Mouse (Mus musculus): ENCODE data around the gene Tex35. TPM values are rescaled to one million over a fixed set of nuclear protein-coding genes. Genes with fewer than 3 reads are reported as not detected.
A peak's percentile ranks its signal among the peaks of the same experiment; 100 is the strongest.

Tex35 gene
- total RNA-seq, 2 experiments from 2014 or later: not detected

DNA sequence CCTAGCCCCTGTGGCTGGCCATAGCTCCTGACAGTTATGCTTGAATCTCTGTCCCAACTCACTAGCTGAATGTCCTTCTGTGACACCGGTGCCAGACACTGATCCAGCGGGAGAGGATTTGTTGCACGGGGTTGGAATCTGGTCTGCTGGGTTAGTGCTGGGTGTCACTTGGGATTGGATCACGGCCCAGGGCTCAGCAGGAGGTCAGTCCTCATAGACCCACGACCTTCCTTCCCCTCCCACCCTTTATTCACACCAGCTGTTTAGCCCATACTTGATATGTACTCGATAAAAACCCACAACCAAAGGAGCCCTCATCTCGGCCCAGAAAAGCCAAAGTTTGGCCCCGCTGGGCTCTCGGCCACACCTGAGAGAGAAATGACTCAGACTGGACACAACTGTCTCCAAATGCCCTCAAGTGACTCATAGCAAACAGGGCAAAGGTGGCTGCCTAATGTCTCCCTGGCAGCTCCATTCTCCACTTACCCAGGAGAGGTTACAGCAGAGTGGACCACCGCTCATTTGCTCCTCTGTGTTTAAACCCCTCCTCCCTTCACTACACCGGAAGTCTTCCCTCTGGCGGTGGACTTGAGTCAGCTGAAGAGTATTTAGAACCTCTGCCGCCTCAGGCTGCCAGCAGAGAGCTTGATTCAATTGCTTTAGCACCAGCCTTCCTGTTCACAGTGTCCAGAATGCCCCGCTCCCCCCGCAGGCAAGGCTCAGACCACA, 27.2 kb downstream of the Tex35 start:
- DNase-seq: no peak

GRCm38 (mm10) chr1:157080071-157080470, 28.4 kb downstream of the Tex35 start:
- no peak for DNase-seq

GRCm38 (mm10) chr1:157079384-157080025, 29.0 kb downstream of the Tex35 start:
- DNase-seq: peak in 1 of 2 experiments; percentile 32

DNA sequence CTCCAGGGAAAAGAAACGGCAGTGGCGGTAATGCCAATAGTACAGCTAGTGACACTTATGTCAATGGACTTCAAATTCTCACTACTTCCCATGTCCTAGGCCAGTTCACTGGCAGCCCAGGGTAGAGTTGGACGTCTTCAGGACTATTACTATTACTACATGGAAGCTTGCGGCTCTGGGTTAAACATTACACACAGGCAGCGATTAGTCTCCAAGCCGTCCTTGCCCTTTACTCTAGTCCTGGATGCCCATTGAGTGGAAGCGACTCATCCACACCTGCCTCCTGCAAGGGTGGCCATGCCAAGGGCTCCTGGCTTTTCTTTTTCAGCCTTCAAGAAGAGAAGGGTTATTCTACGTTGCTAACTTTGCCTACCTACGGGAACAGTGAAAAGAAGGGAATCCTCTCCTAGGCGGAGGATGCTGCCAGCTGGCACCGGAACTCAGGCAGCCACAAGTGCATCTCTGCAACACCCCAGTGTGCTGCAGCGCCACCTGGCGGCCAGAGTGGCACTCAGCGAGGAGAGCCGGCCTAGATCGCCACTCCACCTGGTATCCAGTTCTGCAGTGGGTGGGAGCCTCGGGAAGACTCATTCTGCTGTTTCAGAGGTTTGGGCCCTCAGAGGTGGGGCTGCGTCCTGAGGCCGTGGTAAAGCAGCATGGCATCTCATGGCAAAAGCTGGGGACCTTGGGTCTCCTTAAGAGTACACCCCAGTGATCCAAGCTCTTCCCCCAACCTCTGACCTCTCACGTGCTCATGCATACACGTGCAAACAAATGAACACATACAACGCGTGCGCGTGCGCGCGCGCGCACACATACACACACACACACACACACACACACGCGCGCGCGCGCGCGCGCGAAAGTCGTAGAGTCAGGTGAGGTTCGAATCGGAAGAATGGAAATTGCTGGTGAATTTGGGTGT, 31.4 kb downstream of the Tex35 start:
- peak; percentile 87 to 88 for DNase-seq

DNA sequence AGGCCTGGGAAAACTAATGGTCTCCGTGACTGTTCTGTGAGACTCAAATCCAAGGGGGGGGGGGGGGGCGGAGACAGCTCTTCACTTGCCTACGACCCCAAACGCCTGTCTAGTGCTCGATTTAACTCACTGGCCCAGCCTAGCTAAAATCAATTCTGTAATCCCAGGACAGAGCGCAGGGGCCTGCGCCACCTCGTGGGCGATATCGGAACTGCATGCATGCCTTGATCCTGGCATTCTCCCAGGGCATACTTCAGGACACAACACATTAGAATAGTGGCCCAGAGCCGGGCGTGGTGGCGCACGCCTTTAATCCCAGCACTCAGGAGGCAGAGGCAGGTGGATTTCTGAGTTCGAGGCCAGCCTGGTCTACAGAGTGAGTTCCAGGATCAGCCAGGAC, 32.2 kb downstream of the Tex35 start:
- peak; percentile 76 to 79 for DNase-seq

DNA sequence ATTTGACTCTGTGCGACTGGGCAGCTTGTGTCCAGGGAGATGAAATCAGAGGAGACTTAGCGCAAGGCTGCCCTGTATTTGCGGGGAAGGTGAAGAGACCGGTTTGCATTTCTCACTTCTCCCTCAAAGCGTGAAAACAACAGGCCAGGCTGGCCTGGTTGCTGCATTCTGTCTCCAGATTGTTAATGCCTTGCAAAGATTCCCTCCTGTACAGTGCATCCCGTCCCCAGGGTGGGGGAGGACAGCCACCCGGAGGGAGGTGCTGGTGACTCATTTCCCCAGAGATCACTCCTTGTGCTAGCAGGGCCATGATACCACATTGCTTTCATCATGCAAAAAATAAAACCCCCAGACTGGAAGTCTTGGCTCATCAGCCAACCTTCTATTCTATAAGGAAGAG, 33.5 kb downstream of the Tex35 start:
- no peak for DNase-seq

- DNase-seq: no peak
Observed at GRCm38 (mm10) chr1:157074371-157074770, 34.1 kb downstream of the Tex35 start.

DNA sequence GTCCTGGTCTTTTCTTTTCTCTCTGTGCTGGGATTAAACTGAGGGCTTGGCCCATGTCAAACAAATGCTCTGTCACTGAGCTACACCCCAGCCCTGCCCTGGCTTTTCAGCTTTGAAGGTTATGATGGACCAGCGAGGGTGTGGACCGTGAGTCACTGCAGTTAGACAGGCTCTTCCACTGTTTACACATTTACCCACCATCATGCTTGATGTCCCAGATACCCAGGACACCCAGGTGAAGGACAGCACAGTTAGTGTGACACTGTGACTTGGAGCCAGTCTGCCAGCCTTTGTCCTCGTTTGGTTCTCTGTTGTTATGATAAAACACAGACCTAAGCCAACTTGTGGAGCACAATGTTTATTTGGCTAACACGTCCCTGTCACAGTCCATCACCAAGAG, 34.9 kb downstream of the Tex35 start:
- no peak for DNase-seq

GRCm38 (mm10) chr1:157069181-157069828, 39.2 kb downstream of the Tex35 start:
- DNase-seq: no peak

GRCm38 (mm10) chr1:157068316-157068715, 40.2 kb downstream of the Tex35 start:
- DNase-seq: no peak

GRCm38 (mm10) chr1:157065819-157066730, 42.4 kb downstream of the Tex35 start:
- no peak for DNase-seq

DNA sequence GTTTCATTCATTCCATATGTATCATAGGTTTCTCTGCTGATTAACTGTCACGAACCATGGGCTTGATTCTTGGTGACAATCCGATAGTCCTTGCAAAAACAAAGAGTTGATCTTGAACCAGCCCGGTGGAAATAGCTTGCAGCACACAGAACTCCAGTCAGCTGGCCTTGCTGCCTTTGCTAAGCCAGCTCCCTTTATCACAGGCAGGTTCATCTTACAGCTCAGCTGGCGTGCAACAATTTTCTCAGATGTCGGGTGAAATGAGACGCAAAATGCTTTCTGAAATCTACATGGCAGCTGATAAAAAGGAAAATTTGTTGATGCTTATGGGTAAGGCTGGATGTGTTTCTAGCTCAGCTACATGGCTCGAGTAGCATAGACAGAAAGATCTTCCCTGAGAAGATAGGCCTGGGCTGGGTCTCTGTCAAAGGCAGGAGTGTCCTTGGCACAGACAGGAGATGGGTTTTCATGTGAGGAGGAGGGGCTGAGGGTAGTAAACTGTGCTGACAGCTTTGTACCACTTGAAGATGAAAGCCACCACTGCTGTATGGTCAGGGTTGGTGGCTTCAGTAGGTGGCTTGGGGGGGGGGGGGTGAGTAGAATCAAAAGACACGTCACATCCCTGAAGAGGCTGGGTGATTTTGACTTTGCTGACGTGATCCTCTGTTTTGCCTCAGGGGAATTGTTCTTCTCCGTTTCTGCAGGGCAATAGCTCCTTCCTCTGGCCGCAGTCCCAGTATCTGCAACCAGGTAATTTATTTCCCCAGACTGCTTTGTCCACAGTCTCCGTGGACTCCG, 45.0 kb downstream of the Tex35 start:
- DNase-seq: no peak

DNA sequence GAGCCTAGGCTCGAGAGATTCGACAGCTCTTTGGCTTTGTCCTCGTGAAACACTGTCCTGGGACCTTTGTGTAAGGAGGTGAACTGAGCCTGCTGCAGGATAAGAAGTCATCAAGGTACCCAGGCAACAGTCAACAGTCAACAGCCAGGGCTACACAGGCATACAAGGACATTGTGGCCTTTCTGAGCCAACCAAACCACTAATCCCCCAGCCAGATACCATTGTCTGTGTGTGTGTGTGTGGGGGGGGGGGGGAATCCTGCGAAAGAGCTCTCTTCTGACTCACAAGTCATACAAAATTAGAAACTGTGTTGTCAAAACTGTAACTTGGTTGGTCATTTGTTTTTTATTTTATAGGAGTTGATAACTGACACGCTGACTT, 46.0 kb downstream of the Tex35 start:
- no peak for DNase-seq

DNA sequence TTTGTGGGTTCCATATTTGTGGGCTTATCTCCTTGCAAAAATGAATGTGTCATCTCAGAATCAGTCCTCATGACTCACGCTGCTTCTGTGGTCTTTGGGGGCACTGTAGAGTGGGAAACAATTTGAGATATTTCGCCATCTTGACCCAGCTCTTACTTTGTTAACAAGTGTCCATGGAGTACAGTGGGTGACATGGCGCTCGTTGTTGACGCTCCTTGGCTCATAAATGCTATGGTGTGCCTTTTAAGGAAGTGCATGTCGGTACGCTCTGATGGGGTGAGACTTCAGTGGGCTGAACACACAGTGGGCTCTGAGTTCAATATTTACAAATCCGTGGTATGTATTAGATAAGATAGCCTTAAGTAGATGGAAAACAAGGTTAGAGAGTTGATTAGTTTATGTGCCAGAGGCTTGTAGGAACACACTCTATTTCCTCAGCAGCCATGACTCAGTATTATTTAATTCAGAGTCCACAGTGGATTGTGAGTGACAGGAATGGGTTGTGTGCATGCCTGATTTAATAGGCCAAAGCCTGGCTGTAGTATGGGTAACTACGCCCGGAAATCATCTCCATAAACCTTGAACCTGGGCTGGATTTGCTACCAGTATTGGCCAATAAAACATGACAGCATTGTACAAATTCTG, 46.6 kb downstream of the Tex35 start:
- DNase-seq: no peak

- no peak for DNase-seq
Observed at GRCm38 (mm10) chr1:157061170-157061569, 47.3 kb downstream of the Tex35 start.

- no peak for DNase-seq
Observed at GRCm38 (mm10) chr1:157060441-157061135, 47.9 kb downstream of the Tex35 start.

GRCm38 (mm10) chr1:157055901-157056300, 52.6 kb downstream of the Tex35 start:
- no peak for DNase-seq

GRCm38 (mm10) chr1:157055288-157055831, 53.1 kb downstream of the Tex35 start:
- no peak for DNase-seq

DNA sequence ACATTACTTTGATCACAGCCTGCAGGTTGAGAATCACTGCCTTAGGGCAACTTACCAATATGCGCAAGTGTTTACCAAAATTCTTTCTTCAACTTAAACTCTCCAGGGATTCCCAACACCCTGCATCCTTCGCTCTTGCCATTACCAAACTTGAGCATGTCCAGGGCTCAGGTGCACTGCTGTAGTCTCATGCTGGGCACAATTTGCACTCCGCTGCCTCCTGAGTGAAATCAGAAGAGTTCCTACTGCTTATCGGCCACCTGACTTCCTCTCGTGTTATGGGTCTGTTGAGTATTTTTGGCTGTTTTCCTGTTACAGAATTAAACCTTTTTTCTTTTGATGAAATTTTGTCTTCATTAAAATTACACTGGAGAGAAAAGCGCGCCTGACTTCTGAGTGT, 53.8 kb downstream of the Tex35 start:
- DNase-seq: no peak

All from layer of hippocampus, postnatal 36 days (tissue).